Mouse (Mus musculus): ENCODE measurements around the gene 1810024B03Rik. TPM values are rescaled to one million over a fixed set of nuclear protein-coding genes. Genes with fewer than 3 reads are reported as not detected.

1810024B03Rik gene
- polyA plus RNA-seq (2015; fragmentation: Nextera tagmentation; extraction: Ambion mirVana) = 1.1 and 1.4 TPM in 2 replicates

DNA sequence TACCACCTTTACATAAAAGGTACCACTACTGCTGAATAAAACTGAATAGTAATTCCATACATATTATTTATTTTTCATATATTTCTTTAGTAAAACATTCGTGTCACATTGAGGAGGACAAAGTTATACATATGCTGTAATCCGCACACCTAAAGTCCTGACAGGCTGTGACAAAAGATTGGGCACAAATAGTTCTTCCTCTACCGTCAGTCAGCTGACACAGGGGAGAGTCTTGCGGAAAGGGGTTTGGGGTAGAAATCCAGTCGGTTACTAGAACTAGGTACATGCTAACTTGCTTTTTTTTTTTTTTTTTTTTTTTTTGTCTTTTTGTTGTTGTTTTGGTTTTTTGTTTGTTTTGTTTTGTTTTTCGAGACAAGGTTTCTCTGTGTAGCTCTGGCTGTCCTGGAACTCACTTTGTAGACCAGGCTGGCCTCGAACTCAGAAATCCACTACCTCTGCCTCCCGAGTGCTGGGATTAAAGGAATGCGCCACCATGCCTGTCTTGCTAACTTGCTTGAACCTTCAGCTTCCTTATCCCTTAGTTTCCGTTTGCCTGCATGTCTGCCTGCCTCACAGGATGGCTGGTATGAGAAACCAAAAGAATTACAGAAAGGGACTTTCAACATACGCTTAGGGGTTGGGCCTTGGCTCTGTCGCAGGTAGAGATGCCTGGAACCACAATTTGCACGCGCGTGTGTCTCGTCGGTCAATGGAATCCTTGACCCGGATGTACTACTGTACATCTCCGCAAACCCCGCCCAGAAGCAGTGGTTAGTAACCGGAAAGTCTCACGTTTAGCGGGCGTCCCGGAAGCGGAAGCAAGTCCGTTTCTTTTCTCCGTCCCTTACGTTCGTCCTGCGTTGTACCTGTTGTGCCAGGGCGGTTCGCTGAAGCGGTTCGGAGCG lies at the start of gene 1810024B03Rik, which contains the start of gene Snrnp200:
TSS of gene 1810024B03Rik (minus strand) at position 734 of the 905 bp plus-strand sequence.
TSS of gene Snrnp200 (plus strand) at position 840 of the 905 bp plus-strand sequence.
- Histone ChIP-seq H3K4me1 (peaks cover 20% of the 10 kb centered on the region), H3K27me3 (replicated peaks) (no peaks in the 10 kb centered on the region), H3K27ac (replicated peaks) (peak within 1 kb of the TSS; percentile 72), H3K9me3 (no peaks in the 10 kb centered on the region), H3K9ac (peak within 1 kb of the TSS; percentile 93), H3K4me3 (peak within 1 kb of the TSS; percentile 95), H3K4me2 (peak within 1 kb of the TSS; percentile 91), H3K36me3 (peaks cover 34% of the 10 kb centered on the region)
- ATAC-seq (ENCODE audit: extremely low read depth, insufficient number of reproducible peaks, low FRiP score, low TSS enrichment) = peak; percentile 84; the same call in 1 of the 2 replicates
- WGBS = 13% methylated on average over 36 of the region's 36 CpGs

DNA sequence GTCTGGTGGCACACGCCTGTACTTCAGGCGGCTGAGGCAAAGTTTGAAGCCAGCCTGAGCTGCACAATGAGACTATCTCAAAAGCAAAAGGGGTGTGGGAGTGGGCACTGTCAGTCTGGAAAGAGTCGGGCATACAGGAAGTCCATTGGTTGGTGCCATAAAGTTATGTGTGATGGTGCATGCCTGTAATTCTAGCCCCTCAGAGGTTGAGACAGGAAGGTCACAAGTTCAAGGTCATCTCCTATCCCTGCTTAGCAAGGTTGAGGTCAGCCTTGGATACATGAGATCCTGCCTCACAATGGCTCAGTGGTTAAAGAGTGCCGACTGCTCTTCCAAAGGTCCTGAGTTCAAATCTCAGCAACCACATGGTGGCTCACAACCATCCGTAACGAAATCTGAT lies 47.2 kb upstream of the 1810024B03Rik start:
- Histone ChIP-seq H3K4me3 (no peak overlapping the region), H3K36me3 (peaks cover 55% of the 10 kb centered on the region), H3K9ac (0 out of 2 replicates have a peak overlapping the region, but pooled peaks have one; percentile 44), H3K4me1 (peaks cover 32% of the 10 kb centered on the region), H3K4me2 (no peak overlapping the region), H3K9me3 (no peaks in the 10 kb centered on the region), H3K27ac (replicated peaks) (no peak overlapping the region), H3K27me3 (replicated peaks) (no peaks in the 10 kb centered on the region)
- WGBS = 79% methylated on average over 6 of the region's 6 CpGs
- ATAC-seq (ENCODE audit: extremely low read depth, insufficient number of reproducible peaks, low FRiP score, low TSS enrichment) = no peak

DNA sequence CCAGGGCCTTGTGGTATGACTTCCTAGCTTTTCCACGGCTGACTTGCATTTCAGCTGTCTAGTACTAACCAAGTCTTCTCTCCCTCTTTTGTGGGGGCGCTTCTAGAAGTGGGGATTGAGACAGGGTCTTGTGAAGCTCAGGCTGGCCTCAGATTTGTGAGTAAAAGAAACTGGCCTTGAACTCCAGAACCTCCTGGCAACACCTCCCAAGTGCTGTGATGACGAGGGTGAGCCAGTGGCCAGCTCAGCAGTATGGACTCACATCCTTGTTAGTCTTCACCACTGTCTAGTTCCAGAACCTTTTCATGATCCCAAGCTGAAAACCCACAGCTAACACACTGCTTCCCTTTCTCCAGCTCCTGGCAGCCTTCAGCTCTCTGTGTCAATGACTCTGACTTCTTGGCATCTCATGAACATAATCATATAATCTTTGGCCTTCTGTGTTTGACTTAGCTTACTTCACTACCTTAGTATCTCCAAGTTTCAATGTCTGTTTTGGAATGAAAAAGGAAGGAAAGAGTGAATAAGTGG lies 46.6 kb upstream of the 1810024B03Rik start:
- Histone ChIP-seq H3K4me2 (no peak overlapping the region), H3K36me3 (peaks cover 52% of the 10 kb centered on the region), H3K9ac (0 out of 2 replicates have a peak overlapping the region, but pooled peaks have one; percentile 44), H3K4me1 (peaks cover 38% of the 10 kb centered on the region), H3K4me3 (no peak overlapping the region), H3K27me3 (replicated peaks) (no peaks in the 10 kb centered on the region), H3K9me3 (no peaks in the 10 kb centered on the region), H3K27ac (replicated peaks) (no peak overlapping the region)
- ATAC-seq (ENCODE audit: extremely low read depth, insufficient number of reproducible peaks, low FRiP score, low TSS enrichment) = no peak
- 78% methylated on average over 3 of the region's 3 CpGs for WGBS

DNA sequence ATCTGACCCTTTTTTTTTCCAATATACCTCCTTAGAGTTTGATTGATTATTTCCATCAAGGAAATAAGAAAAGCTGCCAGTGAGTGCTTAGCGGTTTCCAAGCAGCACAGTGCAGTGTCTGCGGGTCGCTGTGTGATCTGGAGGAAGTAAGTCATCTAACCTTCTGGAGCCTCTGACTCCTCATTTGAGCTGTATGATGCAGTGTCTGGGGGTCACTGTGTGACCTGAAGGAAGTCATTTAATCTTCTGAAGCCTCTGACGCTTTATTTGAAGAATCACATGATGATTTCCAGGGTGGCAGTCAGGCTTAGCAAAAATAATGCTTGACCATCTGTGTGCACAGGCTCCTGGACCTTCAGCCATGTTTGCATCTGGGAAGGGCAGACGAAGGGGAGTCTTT lies 44.7 kb upstream of the 1810024B03Rik start:
- no peak for ATAC-seq (ENCODE audit: extremely low read depth, insufficient number of reproducible peaks, low FRiP score, low TSS enrichment)
- no peak overlapping the region for H3K4me3 ChIP-seq
- no peaks in the 10 kb centered on the region for H3K27me3 ChIP-seq (replicated peaks)
- 78% methylated on average over 5 of the region's 5 CpGs for WGBS
- H3K27ac ChIP-seq (replicated peaks) = peak overlapping the region; percentile 77
- H3K36me3 ChIP-seq = peaks cover 33% of the 10 kb centered on the region
- H3K4me1 ChIP-seq = peaks cover 49% of the 10 kb centered on the region
- H3K9ac ChIP-seq = peak overlapping the region; percentile 42; the same call in 1 of the 2 replicates
- H3K4me2 ChIP-seq = no peak overlapping the region
- H3K9me3 ChIP-seq = no peaks in the 10 kb centered on the region

DNA sequence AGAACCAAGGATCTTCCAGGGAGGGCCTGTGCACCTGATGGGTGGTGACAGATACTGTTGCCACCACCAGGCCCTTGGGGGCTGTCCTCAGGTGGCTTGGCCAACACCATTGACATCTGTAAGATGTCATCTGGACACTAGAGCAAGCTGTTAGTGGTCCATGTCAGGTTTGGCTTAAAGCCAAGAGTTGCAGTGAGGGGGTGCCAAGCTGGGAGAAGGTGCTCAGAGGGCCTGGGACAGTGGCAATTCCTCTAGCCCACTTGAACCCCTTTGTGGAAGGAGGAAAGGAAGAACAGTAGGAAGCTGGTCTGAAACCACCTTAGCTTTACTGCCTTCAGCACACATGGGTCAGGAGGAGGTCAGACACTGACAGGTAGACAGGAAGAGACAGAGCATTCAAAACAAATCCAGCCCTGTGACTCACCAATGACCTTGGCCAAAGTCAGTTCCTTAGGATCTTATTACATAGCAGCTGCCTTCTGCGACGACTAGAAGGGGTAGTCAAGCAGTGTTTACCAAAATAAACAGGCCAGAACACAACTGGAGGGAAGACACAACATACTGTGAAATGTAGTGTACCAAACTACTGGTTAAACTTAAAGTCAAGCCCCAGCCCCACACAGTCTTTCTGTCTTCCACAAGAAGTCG lies 43.9 kb upstream of the 1810024B03Rik start:
- 44% methylated on average over 3 of the region's 3 CpGs for WGBS
- Histone ChIP-seq H3K27ac (replicated peaks) (peak overlapping the region; percentile 77), H3K9me3 (no peaks in the 10 kb centered on the region), H3K4me1 (peaks cover 49% of the 10 kb centered on the region), H3K9ac (peak overlapping the region; percentile 42), H3K4me2 (no peak overlapping the region), H3K36me3 (peaks cover 25% of the 10 kb centered on the region), H3K4me3 (no peak overlapping the region), H3K27me3 (replicated peaks) (no peaks in the 10 kb centered on the region)
- ATAC-seq (ENCODE audit: extremely low read depth, insufficient number of reproducible peaks, low FRiP score, low TSS enrichment) = no peak

DNA sequence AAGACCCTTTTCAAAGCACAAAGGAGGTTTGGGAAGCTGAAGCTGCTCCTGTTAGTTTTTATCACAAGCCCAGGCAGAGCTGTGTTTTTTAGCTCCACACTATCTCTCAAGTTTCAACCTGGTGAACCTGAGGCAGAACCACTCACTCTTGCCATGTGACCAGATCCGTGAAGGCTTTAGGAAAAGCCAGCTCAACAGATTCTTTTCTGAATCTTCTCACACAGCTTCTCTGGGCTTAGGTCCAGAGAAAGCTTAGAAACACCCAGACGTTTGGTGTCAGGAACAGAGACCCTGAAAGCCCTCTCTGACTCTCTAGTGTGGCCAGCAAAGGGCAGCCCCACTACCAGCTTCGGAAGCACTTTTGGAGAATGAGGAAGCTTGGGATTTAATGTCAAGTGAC lies 43.4 kb upstream of the 1810024B03Rik start:
- Histone ChIP-seq H3K9ac (0 out of 2 replicates have a peak overlapping the region, but pooled peaks have one; percentile 42), H3K36me3 (peaks cover 20% of the 10 kb centered on the region), H3K27me3 (replicated peaks) (no peaks in the 10 kb centered on the region), H3K4me3 (no peak overlapping the region), H3K4me2 (no peak overlapping the region), H3K9me3 (no peaks in the 10 kb centered on the region), H3K4me1 (peaks cover 55% of the 10 kb centered on the region), H3K27ac (replicated peaks) (peak overlapping the region; percentile 77)
- no peak for ATAC-seq (ENCODE audit: extremely low read depth, insufficient number of reproducible peaks, low FRiP score, low TSS enrichment)
- 47% methylated on average over 3 of the region's 3 CpGs for WGBS

DNA sequence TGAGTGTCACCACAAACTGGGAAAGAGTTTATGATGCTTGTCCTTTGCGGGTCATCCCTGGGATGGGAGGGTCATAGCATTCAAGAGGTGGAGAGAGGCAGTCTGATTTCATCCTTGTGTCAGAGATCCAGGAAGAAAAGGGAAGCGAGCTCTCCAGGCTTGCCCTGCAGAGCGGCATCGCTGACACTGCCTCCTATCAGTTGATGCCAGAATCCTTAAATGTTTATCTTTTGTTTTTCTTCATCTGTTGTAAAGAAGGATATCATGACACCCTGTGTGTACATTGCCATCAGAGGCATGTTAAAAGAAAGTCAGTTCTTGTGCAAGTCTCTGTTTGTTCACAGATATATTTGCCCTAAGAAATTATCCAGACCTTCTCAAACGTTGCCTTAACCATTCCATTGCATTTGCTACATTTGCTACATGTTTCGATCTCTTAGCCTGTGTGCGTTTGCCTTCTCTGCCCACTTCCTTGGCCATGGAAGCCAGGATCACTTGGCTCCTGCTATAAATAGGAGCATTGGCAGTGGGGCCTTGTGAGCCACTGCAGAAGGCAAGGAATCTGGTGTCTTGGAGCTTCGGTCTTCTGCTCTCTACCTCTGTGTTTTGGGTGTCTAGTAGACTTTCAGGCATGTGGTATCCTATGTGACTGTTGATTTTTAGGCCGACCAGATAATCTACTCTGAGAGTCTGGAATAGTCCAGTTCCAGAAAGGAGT lies 42.4 kb upstream of the 1810024B03Rik start:
- peaks cover 57% of the 10 kb centered on the region for H3K4me1 ChIP-seq
- H3K27ac ChIP-seq (replicated peaks) = 0 out of 2 replicates have a peak overlapping the region, but pooled peaks have one; percentile 7
- no peak overlapping the region for H3K4me3 ChIP-seq
- no peaks in the 10 kb centered on the region for H3K27me3 ChIP-seq (replicated peaks)
- WGBS = 77% methylated on average over 9 of the region's 9 CpGs
- ATAC-seq (ENCODE audit: extremely low read depth, insufficient number of reproducible peaks, low FRiP score, low TSS enrichment) = no peak
- H3K9me3 ChIP-seq = no peaks in the 10 kb centered on the region
- H3K4me2 ChIP-seq = peak overlapping the region; percentile 6; the same call in 1 of the 2 replicates
- no peak overlapping the region for H3K9ac ChIP-seq
- H3K36me3 ChIP-seq = peaks cover 21% of the 10 kb centered on the region

DNA sequence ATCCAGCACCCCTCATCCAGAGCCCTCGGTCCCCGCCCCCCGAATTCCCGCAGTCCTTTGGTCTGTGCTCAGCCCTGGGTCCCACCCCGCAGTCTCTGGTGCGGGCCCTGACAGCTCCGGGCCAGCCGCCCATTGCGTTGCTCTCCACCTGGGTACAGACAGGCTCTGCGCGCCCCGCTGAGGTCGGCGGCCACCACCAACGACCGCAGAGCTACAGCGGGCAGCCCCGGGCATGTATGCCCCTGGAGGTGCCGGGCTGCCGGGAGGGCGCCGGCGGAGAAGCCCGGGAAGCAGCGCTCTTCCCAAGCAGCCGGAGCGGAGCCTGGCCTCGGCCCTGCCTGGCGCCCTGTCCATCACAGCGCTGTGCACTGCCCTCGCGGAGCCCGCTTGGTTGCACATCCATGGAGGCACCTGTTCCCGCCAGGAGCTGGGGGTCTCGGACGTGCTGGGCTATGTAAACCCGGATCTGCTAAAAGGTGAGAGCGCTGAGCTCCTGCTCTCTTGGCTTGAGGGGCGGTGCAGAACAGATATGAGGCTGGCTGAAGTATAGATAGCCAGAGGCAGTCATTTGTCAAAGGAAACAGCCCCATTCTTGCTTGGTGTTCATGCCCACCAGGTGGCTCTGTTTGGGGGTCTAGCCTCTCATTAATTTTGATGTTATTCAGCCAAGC lies 40.4 kb upstream of the 1810024B03Rik start:
- H3K9me3 ChIP-seq = no peaks in the 10 kb centered on the region
- H3K27ac ChIP-seq (replicated peaks) = peak overlapping the region; percentile 77
- H3K27me3 ChIP-seq (replicated peaks) = no peaks in the 10 kb centered on the region
- H3K4me1 ChIP-seq = peaks cover 51% of the 10 kb centered on the region
- H3K9ac ChIP-seq = peak overlapping the region; percentile 88
- WGBS = under 1% methylated on average over 37 of the region's 39 CpGs
- peak; percentile 48; the same call in 1 of the 2 replicates for ATAC-seq (ENCODE audit: extremely low read depth, insufficient number of reproducible peaks, low FRiP score, low TSS enrichment)
- peak overlapping the region; percentile 96 for H3K4me3 ChIP-seq
- H3K4me2 ChIP-seq = peak overlapping the region; percentile 95
- H3K36me3 ChIP-seq = peaks cover 37% of the 10 kb centered on the region

DNA sequence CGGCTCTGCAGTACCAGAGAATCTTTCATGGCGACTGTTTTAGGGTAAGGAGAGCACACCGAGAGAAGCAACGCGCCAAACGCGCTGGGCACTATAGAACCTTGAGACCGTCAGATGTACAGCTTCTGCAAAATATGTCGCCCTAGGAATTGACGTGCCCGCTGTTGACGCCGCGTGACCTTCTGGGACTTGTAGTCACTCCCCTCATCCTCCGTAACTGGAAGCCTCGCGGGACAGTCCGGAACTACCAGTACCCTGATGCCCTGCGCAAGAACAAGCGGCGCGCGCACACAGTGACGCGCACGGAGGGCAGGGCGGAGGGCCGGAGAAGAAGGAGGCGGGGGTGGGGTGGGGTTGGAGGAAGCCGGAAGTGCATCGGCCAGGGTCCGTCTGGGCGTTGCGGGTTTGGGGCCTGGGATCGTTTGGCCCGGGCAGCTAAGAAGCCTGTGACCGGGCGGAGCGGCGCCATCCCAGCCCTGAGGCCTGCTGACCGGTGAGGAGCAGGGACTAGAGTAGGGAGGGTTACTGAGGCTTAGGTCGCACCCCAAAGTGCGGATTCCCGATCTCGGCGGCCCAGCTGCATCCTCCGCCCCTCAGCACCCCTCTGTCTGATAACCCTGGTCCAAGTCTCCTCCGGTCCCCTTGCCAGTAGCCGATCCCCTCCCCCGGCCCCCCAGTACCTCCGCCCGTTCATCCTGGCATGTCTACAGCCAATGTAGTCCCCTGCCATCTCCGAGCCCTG lies 39.7 kb upstream of the 1810024B03Rik start, which contains the start of the genes Ciao1 and Tmem127:
TSS of gene Ciao1 (minus strand) at position 225 of the 742 bp plus-strand sequence.
TSS of gene Tmem127 (plus strand) at position 317 of the 742 bp plus-strand sequence.
- Histone ChIP-seq H3K36me3 (peaks cover 43% of the 10 kb centered on the region), H3K9ac (peak within 1 kb of the TSS; percentile 93), H3K4me2 (peak within 1 kb of the TSS; percentile 95), H3K27me3 (replicated peaks) (no peaks in the 10 kb centered on the region), H3K4me1 (peaks cover 50% of the 10 kb centered on the region), H3K9me3 (no peaks in the 10 kb centered on the region), H3K4me3 (peak within 1 kb of the TSS; percentile 96), H3K27ac (replicated peaks) (peak within 1 kb of the TSS; percentile 77)
- ATAC-seq (ENCODE audit: extremely low read depth, insufficient number of reproducible peaks, low FRiP score, low TSS enrichment) = peak; percentile 92
- WGBS = under 1% methylated on average over 53 of the region's 53 CpGs
